Mouse (Mus musculus): ENCODE results near the gene Rps28.

- TF ChIP-seq CTCF (IDR thresholded peaks at IDR 0.05; ENCODE audit: borderline replicate concordance, insufficient read depth, low read depth, low read length): no peak
- no peak for TF ChIP-seq POLR2A (IDR thresholded peaks at IDR 0.05; ENCODE audit: borderline replicate concordance, insufficient read depth, low read length)
These were observed 41.0 kb downstream of the Rps28 start for GRCm38 (mm10) chr17:33783408-33783807.
